Mouse (Mus musculus) intestine, embryonic 14.5 days (tissue): ENCODE results near the gene Bptf. TPM values are rescaled to one million over a fixed set of nuclear protein-coding genes. Genes with fewer than 3 reads are reported as not detected.
A peak's percentile ranks its signal among the peaks of the same experiment; 100 is the strongest.
"Not testable (repeated sequence)": the region's sequence is repeated elsewhere in the genome, so short reads cannot be mapped to it uniquely, and the experiment has no call there.

Experiments used
- ATAC-seq: fragments of 200-750 bp; cut with Nextera tagmentation; replicated peaks from 2 replicates; pipeline ENCODE4 v1.8.0; 2017; ENCODE audit warnings: low read depth, moderate number of reproducible peaks, moderate TSS enrichment, moderate library complexity; ENCODE audit not compliant: low FRiP score, low TSS enrichment
- DNase-seq: peaks from one replicate; pipeline ENCODE4 v3.0.0-alpha.2; 2018; ENCODE audit warnings: low spot score
- H3K27ac ChIP-seq: fragments of 300-500 bp; sonication (generic); 2 replicates; pipeline ENCODE4 v1.5.1; 2014; ENCODE audit warnings: low read depth, mild to moderate bottlenecking, control low read depth
- H3K27me3 ChIP-seq: fragments of 300-500 bp; sonication (generic); replicated peaks from 2 replicates; pipeline ENCODE4 v1.6.1; 2014; ENCODE audit warnings: low read length, control low read depth; ENCODE audit not compliant: control insufficient read depth, insufficient read depth
- H3K36me3 ChIP-seq: fragments of 300-500 bp; sonication (generic); 2 replicates; pipeline ENCODE4 v1.6.1; 2014; ENCODE audit warnings: low read length, control low read depth; ENCODE audit not compliant: control insufficient read depth, insufficient read depth
- H3K4me1 ChIP-seq: fragments of 300-500 bp; sonication (generic); replicated peaks from 2 replicates; pipeline ENCODE4 v1.6.1; 2014; ENCODE audit warnings: low read length, control low read depth, mixed read lengths; ENCODE audit not compliant: control insufficient read depth, insufficient read depth
- H3K4me2 ChIP-seq: fragments of 300-500 bp; sonication (generic); 2 replicates; pipeline ENCODE4 v1.6.1; 2014; ENCODE audit warnings: low read length
- H3K4me3 ChIP-seq: fragments of 300-500 bp; sonication (generic); 2 replicates; pipeline ENCODE4 v1.5.1; 2014; ENCODE audit warnings: low read depth, low read length, control low read depth, mixed read lengths
- H3K9ac ChIP-seq: fragments of 300-500 bp; sonication (generic); 2 replicates; pipeline ENCODE4 v1.6.1; 2014; ENCODE audit warnings: mild to moderate bottlenecking, low read length
- H3K9me3 ChIP-seq: fragments of 300-500 bp; sonication (generic); 2 replicates; pipeline ENCODE4 v1.6.1; 2016; ENCODE audit warnings: low read length, control low read depth; ENCODE audit not compliant: control insufficient read depth
- WGBS: fragments of 180-500 bp; shearing (Covaris S2); extraction: QIAGEN DNeasy Blood & Tissue Kit; methylation state at CpG from one replicate; pipeline ENCODE4 v1.1.7; 2014; 5-methylcytosine and 5-hydroxymethylcytosine counted together
- polyA plus RNA-seq: library from polyadenylated mRNA; unstranded; fragments of >200 nt; fragmentation: Nextera tagmentation; extraction: Ambion mirVana; gene quantifications from 2 replicates; pipeline ENCODE4 v1.2.1, GENCODE M21; 2014

The Bptf gene
- polyA plus RNA-seq, 1 experiment from 2014 or later, result 38.6 TPM

DNA sequence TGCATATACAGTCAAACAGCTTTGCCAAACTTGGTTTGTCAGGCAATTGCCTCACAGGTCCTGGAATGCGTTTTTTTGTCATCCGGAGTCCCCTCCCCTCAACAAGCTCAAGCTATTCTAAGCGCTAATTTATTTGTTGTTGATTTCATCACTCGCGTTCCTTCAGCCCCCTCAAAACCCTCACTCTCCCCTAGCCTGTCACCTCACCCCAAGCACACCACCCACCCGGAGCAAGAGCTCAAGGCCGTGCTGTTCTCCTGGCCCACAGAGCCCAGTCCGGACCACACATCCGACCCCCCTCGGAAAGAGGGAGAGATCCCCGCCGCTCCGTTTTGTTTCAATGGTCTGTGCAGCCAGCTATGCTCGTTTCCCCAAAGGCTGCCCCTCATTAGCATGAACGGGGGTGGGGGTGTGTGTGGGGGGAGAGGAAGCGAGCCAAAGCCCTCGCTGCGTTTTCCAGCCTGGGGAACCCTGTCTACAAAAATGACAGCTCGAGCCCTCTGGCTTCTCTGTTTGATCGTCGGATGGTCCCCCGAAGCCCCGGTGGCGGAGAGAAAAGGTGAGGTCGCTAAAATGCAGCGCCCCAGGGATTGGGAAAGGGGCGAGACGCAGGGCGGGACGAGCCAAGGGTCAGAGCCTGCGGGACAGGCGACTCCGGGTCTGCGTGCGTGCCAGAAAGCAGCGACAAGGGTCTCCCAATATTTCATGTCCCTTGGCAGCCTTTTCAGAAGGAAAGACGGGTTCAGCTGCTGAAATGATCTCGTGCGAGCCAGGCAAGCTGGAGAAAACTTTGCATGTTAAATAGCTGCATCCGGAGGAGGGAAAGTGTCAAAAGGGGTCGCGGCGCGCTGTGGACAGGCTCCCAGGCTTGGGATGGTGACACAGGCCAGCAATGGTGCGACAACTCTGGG, 106.3 kb downstream of the Bptf start, which contains the start of gene 1810010H24Rik:
TSS of gene 1810010H24Rik (plus strand) at position 271 of the 911 bp plus-strand sequence.
- Histone ChIP-seq H3K4me1 (peaks cover 14% of the 10 kb centered on the region), H3K27ac (no peak within 1 kb of the TSS), H3K27me3 (peaks cover 3% of the 10 kb centered on the region; the same call in 1 of the 2 replicates), H3K9me3 (no peaks in the 10 kb centered on the region), H3K4me3 (peak within 1 kb of the TSS; percentile 31), H3K4me2 (peak within 1 kb of the TSS; percentile 57), H3K36me3 (no peaks in the 10 kb centered on the region), H3K9ac (peak within 1 kb of the TSS; percentile 45)
- DNase-seq (peak; percentile 69), ATAC-seq (no peak)
- under 1% methylated on average over 45 of the region's 45 CpGs for WGBS

DNA sequence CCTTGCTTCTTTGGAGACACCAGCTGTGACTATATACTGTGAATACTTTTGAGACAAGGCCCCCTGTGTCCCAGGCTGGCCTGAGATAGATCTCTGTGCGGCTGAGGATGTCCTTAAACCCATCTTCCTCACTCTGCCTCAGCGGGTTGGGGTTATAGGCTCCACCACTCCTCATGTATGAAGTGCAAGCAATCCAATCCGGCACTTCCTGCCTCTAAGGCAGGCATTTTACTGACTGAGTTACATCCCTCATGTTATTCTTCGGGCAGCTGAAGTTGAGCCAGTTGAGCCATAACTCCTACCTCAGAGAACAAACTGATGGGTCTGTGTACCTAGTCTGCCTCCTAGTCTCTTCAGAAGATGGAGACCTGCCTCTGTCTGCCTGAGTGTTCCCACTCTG, 107.5 kb downstream of the Bptf start:
- Histone ChIP-seq H3K4me2 (peak overlapping the region; percentile 57; the same call in 1 of the 2 replicates), H3K4me3 (no peak overlapping the region), H3K27ac (no peak overlapping the region), H3K27me3 (peaks cover 3% of the 10 kb centered on the region; the same call in 1 of the 2 replicates), H3K9me3 (no peaks in the 10 kb centered on the region), H3K36me3 (no peaks in the 10 kb centered on the region), H3K9ac (no peak overlapping the region), H3K4me1 (peaks cover 14% of the 10 kb centered on the region)
- 45% methylated on average over 4 of the region's 4 CpGs for WGBS
- ATAC-seq (no peak), DNase-seq (no peak)

DNA sequence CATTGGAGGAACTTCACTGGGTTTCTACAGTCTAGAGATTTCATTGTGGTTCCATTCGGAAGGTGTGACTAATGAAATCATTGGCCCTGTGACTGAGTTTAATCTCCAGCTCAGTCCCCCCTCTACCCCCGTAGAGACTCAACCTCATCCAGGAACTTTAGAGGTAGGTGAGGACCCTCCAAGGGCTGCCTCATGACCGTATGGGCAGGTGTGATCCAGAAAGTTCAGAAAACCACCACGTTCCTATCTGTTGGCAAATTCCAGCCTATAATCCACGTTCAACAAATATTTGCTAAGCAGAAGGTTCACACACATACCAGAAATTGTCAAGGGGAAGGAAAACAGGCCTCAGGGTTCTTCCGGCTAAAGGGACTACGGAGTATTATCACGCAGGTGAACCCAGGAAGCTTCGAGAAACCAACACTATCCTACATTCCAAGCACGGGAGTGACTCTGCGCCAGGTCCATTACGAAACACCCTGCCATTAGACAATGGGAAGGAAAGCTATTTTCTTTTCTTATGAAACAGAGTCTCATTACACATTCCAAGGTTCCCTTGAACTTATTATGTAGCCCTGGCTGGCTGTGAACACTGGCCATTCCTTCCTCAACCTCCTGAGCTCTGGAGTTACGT, 109.8 kb downstream of the Bptf start:
- Histone ChIP-seq H3K4me3 (no peak overlapping the region), H3K4me1 (peaks cover 14% of the 10 kb centered on the region), H3K9me3 (no peaks in the 10 kb centered on the region), H3K36me3 (no peaks in the 10 kb centered on the region), H3K4me2 (no peak overlapping the region), H3K9ac (no peak overlapping the region), H3K27me3 (peaks cover 3% of the 10 kb centered on the region; the same call in 1 of the 2 replicates), H3K27ac (no peak overlapping the region)
- no peak for ATAC-seq
- no peak for DNase-seq
- 78% methylated on average over 13 of the region's 13 CpGs for WGBS

DNA sequence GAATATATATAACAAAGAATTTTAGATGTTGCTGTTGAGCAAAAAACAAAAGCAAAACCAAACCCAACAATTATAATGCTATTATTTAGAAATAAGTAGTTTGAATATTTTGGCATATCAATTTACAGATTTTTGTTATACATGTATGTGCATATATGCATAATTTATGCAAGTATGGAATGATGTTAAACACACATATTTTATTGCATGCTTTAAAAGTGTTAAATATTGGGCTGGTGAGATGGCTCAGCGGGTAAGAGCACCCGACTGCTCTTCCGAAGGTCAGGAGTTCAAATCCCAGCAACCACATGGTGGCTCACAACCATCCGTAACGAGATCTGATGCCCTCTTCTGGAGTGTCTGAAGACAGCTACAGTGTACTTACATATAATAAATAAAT, 112.2 kb downstream of the Bptf start:
- WGBS, result 95% methylated on average over 3 of the region's 5 CpGs
- H3K9me3 ChIP-seq, H3K9ac ChIP-seq, ATAC-seq, H3K27me3 ChIP-seq, H3K36me3 ChIP-seq, H3K4me3 ChIP-seq, DNase-seq, H3K4me1 ChIP-seq, H3K27ac ChIP-seq, H3K4me2 ChIP-seq: not testable (repeated sequence)

DNA sequence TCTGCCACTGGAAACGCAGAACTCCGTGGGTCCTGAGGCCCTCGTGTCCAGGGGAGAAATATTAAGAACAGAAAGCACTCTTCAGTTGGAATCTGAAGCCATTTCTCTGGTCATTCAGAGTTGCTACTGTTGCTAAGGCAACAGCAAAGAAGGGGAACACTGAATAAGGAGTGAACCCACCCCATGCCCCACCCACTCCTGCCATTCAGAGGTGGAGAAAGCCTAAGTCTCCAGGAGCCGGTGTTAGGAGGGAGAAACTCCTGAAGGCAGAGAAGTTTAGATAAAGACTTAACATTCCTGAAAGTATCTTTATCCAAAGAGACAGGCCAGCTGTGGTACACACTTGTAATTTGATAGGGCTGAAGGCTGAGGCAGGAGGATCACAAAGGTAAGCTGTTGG, 112.6 kb downstream of the Bptf start:
- H3K36me3 ChIP-seq, result no peaks in the 10 kb centered on the region
- no peak overlapping the region for H3K4me2 ChIP-seq
- H3K27ac ChIP-seq, result no peak overlapping the region
- no peaks in the 10 kb centered on the region for H3K9me3 ChIP-seq
- ATAC-seq (no peak), DNase-seq (no peak)
- H3K4me1 ChIP-seq, result no peaks in the 10 kb centered on the region; the same call in 1 of the 2 replicates
- H3K9ac ChIP-seq, result no peak overlapping the region
- H3K27me3 ChIP-seq, result no peaks in the 10 kb centered on the region; the same call in 1 of the 2 replicates
- no peak overlapping the region for H3K4me3 ChIP-seq
- 65% methylated on average over 4 of the region's 4 CpGs for WGBS

DNA sequence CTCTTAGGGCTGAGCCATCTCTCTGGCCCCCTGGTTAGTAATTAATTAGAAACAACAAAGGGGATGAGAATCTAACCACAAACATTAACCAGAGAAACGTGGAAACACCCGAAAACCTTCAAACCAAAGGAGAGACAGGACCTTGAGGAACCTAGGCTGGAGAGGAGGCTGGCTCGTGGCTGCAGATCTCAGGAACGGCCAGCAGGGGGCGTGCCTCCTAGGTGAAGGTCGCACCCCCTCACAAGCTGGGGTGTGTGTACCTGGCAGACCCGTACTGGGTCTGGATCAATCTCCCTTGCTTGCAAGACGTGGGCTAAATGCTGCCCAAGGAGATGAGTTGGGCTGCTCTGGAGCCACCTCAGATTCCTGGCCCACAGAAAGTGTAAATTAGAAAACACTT, 113.3 kb downstream of the Bptf start:
- WGBS, result 37% methylated on average over 8 of the region's 8 CpGs

DNA sequence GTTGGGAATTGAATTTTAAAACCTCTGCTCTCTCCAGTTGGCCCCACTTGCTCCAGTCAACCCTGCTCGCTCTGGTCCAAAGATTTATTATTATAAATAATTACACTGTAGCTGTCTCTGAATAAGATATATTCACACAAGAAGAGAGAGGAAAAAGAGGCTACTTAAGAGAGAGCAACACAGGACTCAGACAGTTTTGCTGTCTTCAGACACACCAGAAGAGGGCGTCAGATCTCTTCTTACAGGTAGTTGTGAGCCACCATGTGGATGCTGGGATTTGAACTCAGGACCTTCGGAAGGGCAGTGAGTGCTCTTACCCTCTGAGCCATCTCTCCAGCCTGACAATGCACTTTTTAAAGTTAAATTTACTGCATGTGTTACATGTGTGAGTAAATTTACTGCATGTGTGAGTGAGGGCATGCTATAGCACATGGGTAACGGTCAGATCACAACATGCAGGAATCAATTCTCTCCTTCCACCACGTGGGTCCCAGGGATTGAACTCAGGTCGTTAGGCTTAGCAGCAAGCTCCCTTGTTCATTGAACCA, 114.5 kb downstream of the Bptf start:
- Histone ChIP-seq H3K4me2 (no peak overlapping the region), H3K27ac (no peak overlapping the region), H3K27me3 (no peaks in the 10 kb centered on the region), H3K9ac (no peak overlapping the region), H3K4me1 (no peaks in the 10 kb centered on the region), H3K9me3 (no peaks in the 10 kb centered on the region), H3K36me3 (no peaks in the 10 kb centered on the region), H3K4me3 (no peak overlapping the region)
- 60% methylated on average over 6 of the region's 6 CpGs for WGBS
- no peak for DNase-seq
- no peak for ATAC-seq

More for the DNA sequence above, 113.3 kb downstream of the Bptf start:
- Histone ChIP-seq H3K27ac (no peak overlapping the region), H3K4me3 (no peak overlapping the region), H3K4me2 (no peak overlapping the region), H3K9me3 (no peaks in the 10 kb centered on the region), H3K36me3 (no peaks in the 10 kb centered on the region), H3K27me3 (no peaks in the 10 kb centered on the region), H3K9ac (no peak overlapping the region), H3K4me1 (no peaks in the 10 kb centered on the region)
- DNase-seq (no peak), ATAC-seq (no peak)

DNA sequence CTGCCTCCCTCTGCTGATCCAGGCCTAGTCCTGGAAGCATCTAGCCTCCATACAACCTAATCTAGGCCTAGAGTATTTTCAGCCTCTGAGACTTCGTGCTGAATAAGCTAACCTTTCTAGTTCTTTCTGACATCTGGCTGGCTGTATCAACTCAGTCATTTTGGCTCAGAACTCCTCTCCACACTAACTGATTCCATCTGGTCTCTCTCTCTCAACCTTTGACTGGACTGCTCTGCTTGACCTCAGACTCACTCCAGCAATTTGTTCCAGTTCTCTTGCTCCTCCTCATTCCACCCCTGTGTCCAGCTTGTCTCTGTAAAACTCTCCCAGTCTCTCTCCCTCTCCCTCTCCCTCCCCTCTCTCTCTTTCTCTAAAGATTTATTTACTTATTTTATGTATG, 115.0 kb downstream of the Bptf start:
- Histone ChIP-seq H3K27ac (no peak overlapping the region), H3K9ac (no peak overlapping the region), H3K36me3 (no peaks in the 10 kb centered on the region), H3K9me3 (no peaks in the 10 kb centered on the region), H3K27me3 (no peaks in the 10 kb centered on the region), H3K4me1 (peaks cover 2% of the 10 kb centered on the region; the same call in 1 of the 2 replicates), H3K4me3 (no peak overlapping the region), H3K4me2 (no peak overlapping the region)
- 53% methylated on average over 1 of the region's 1 CpGs for WGBS
- DNase-seq (no peak), ATAC-seq (no peak)
